Mouse (Mus musculus) neural tube, embryonic 13.5 days (tissue): Measurements from ENCODE around the gene 2210010C04Rik. TPM values are rescaled to one million over a fixed set of nuclear protein-coding genes. Genes with fewer than 3 reads are reported as not detected.

Experiments
- ATAC-seq: fragments of 200-750 bp; cut with Nextera tagmentation; 2 replicates; pipeline ENCODE4 v1.8.0; 2017; ENCODE audit warnings: low read depth, mild to moderate bottlenecking, moderate TSS enrichment, moderate library complexity
- H3K27ac ChIP-seq: fragments of 300-500 bp; sonication (generic); replicated peaks from 2 replicates; pipeline ENCODE4 v1.5.1; 2015; ENCODE audit warnings: moderate library complexity, mild to moderate bottlenecking, inconsistent platforms
- H3K27me3 ChIP-seq: fragments of 300-500 bp; sonication (generic); 2 replicates; pipeline ENCODE4 v1.6.1; 2015; ENCODE audit warnings: mild to moderate bottlenecking, inconsistent platforms
- H3K36me3 ChIP-seq: fragments of 300-500 bp; sonication (generic); 2 replicates; pipeline ENCODE4 v1.6.1; 2015; ENCODE audit warnings: mild to moderate bottlenecking, inconsistent platforms
- H3K4me1 ChIP-seq: fragments of 300-500 bp; sonication (generic); replicated peaks from 2 replicates; pipeline ENCODE4 v1.6.1; 2015; ENCODE audit warnings: inconsistent platforms
- H3K4me2 ChIP-seq: fragments of 300-500 bp; sonication (generic); 2 replicates; pipeline ENCODE4 v1.6.1; 2015; ENCODE audit warnings: inconsistent platforms, mild to moderate bottlenecking, moderate library complexity
- H3K4me3 ChIP-seq: fragments of 300-500 bp; sonication (generic); 2 replicates; pipeline ENCODE4 v1.5.1; 2015; ENCODE audit warnings: mild to moderate bottlenecking, inconsistent platforms
- H3K9ac ChIP-seq: fragments of 300-500 bp; sonication (generic); 2 replicates; pipeline ENCODE4 v1.6.1; 2015; ENCODE audit warnings: moderate library complexity, mild to moderate bottlenecking, inconsistent platforms
- H3K9me3 ChIP-seq: fragments of 300-500 bp; sonication (generic); 2 replicates; pipeline ENCODE4 v1.6.1; 2016; ENCODE audit warnings: inconsistent platforms
- WGBS: fragments of 180-500 bp; shearing (Covaris S2); methylation state at CpG from one replicate; pipeline ENCODE4 v1.1.7; 2015; 5-methylcytosine and 5-hydroxymethylcytosine counted together
- polyA plus RNA-seq: library from polyadenylated mRNA; unstranded; fragments of >200 nt; fragmentation: Nextera tagmentation; extraction: Ambion mirVana; gene quantifications from 2 replicates; pipeline ENCODE4 v1.2.1, GENCODE M21; 2015

Gene 2210010C04Rik
- not detected in 2 replicates for polyA plus RNA-seq

- Histone ChIP-seq H3K27me3 (no peaks in the 10 kb centered on the region), H3K27ac (no peak within 1 kb of the TSS), H3K4me1 (no peaks in the 10 kb centered on the region), H3K36me3 (no peaks in the 10 kb centered on the region), H3K9ac (no peak within 1 kb of the TSS), H3K9me3 (no peaks in the 10 kb centered on the region), H3K4me3 (no peak within 1 kb of the TSS), H3K4me2 (no peak within 1 kb of the TSS)
- ATAC-seq, result no peak
These were observed at the start of gene 2210010C04Rik for GRCm38 (mm10) chr6:41035409-41035808. 2210010C04Rik (minus strand) TSS chr6:41035509.

GRCm38 (mm10) chr6:41080121-41080520 is 44.8 kb upstream of the 2210010C04Rik start:
- Histone ChIP-seq H3K9me3 (no peaks in the 10 kb centered on the region), H3K4me2 (no peak overlapping the region), H3K36me3 (no peaks in the 10 kb centered on the region), H3K9ac (no peak overlapping the region), H3K27ac (no peak overlapping the region), H3K4me3 (no peak overlapping the region), H3K4me1 (peaks cover 7% of the 10 kb centered on the region), H3K27me3 (no peaks in the 10 kb centered on the region)
- ATAC-seq, result no peak

- H3K9me3 ChIP-seq, result no peaks in the 10 kb centered on the region
- H3K27me3 ChIP-seq, result no peaks in the 10 kb centered on the region
- ATAC-seq, result no peak
- 42% methylated on average over 3 of the region's 3 CpGs for WGBS
- peaks cover 7% of the 10 kb centered on the region for H3K4me1 ChIP-seq
- H3K4me3 ChIP-seq, result no peak overlapping the region
- H3K9ac ChIP-seq, result no peak overlapping the region
- no peak overlapping the region for H3K27ac ChIP-seq
- H3K36me3 ChIP-seq, result no peaks in the 10 kb centered on the region
- H3K4me2 ChIP-seq, result no peak overlapping the region
These were observed 43.4 kb upstream of the 2210010C04Rik start for GRCm38 (mm10) chr6:41078539-41079303.

GRCm38 (mm10) chr6:41075753-41076152 is 40.4 kb upstream of the 2210010C04Rik start:
- Histone ChIP-seq H3K27me3 (no peaks in the 10 kb centered on the region), H3K36me3 (no peaks in the 10 kb centered on the region), H3K9me3 (no peaks in the 10 kb centered on the region), H3K9ac (no peak overlapping the region), H3K4me2 (no peak overlapping the region), H3K4me3 (no peak overlapping the region), H3K4me1 (peaks cover 7% of the 10 kb centered on the region), H3K27ac (no peak overlapping the region)
- 59% methylated on average over 2 of the region's 2 CpGs for WGBS
- ATAC-seq, result no peak

- Histone ChIP-seq H3K36me3 (no peaks in the 10 kb centered on the region), H3K27ac (no peak overlapping the region), H3K4me2 (no peak overlapping the region), H3K4me1 (no peaks in the 10 kb centered on the region), H3K4me3 (no peak overlapping the region), H3K27me3 (no peaks in the 10 kb centered on the region), H3K9me3 (no peaks in the 10 kb centered on the region), H3K9ac (no peak overlapping the region)
- ATAC-seq, result no peak
- WGBS, result 92% methylated on average over 6 of the region's 6 CpGs
These were observed 28.0 kb upstream of the 2210010C04Rik start for GRCm38 (mm10) chr6:41063332-41063731.

- Histone ChIP-seq H3K4me2 (no peak overlapping the region), H3K9ac (no peak overlapping the region), H3K9me3 (no peaks in the 10 kb centered on the region), H3K27me3 (no peaks in the 10 kb centered on the region), H3K4me3 (no peak overlapping the region), H3K4me1 (no peaks in the 10 kb centered on the region), H3K27ac (no peak overlapping the region), H3K36me3 (no peaks in the 10 kb centered on the region)
- WGBS, result 83% methylated on average over 3 of the region's 3 CpGs
- no peak for ATAC-seq
These were observed 27.4 kb upstream of the 2210010C04Rik start for GRCm38 (mm10) chr6:41062746-41063145.

- WGBS, result 86% methylated on average over 2 of the region's 2 CpGs
- H3K4me3 ChIP-seq, result no peak overlapping the region
- H3K4me1 ChIP-seq, result no peaks in the 10 kb centered on the region
- no peak overlapping the region for H3K27ac ChIP-seq
- H3K36me3 ChIP-seq, result no peaks in the 10 kb centered on the region
- no peak overlapping the region for H3K9ac ChIP-seq
- ATAC-seq, result no peak
- H3K9me3 ChIP-seq, result no peaks in the 10 kb centered on the region
- H3K27me3 ChIP-seq, result no peaks in the 10 kb centered on the region
- no peak overlapping the region for H3K4me2 ChIP-seq
These were observed 26.8 kb upstream of the 2210010C04Rik start for GRCm38 (mm10) chr6:41062081-41062480.

- H3K27me3 ChIP-seq, result no peaks in the 10 kb centered on the region
- H3K4me2 ChIP-seq, result no peak overlapping the region
- H3K4me3 ChIP-seq, result no peak overlapping the region
- WGBS, result 81% methylated on average over 5 of the region's 5 CpGs
- no peak overlapping the region for H3K9ac ChIP-seq
- H3K9me3 ChIP-seq, result no peaks in the 10 kb centered on the region
- no peak overlapping the region for H3K27ac ChIP-seq
- H3K4me1 ChIP-seq, result no peaks in the 10 kb centered on the region
- no peaks in the 10 kb centered on the region for H3K36me3 ChIP-seq
- no peak for ATAC-seq
These were observed 25.8 kb upstream of the 2210010C04Rik start for GRCm38 (mm10) chr6:41061085-41061484.

GRCm38 (mm10) chr6:41057653-41058052 is 22.3 kb upstream of the 2210010C04Rik start:
- ATAC-seq, result no peak
- Histone ChIP-seq H3K9ac (no peak overlapping the region), H3K4me1 (no peaks in the 10 kb centered on the region), H3K27ac (no peak overlapping the region), H3K4me3 (no peak overlapping the region), H3K9me3 (no peaks in the 10 kb centered on the region), H3K36me3 (no peaks in the 10 kb centered on the region), H3K27me3 (no peaks in the 10 kb centered on the region), H3K4me2 (no peak overlapping the region)
- 83% methylated on average over 5 of the region's 5 CpGs for WGBS

GRCm38 (mm10) chr6:41055581-41055980 is 20.3 kb upstream of the 2210010C04Rik start:
- Histone ChIP-seq H3K9me3 (no peaks in the 10 kb centered on the region), H3K27me3 (no peaks in the 10 kb centered on the region), H3K4me3 (no peak overlapping the region), H3K27ac (no peak overlapping the region), H3K4me2 (no peak overlapping the region), H3K36me3 (no peaks in the 10 kb centered on the region), H3K4me1 (no peaks in the 10 kb centered on the region), H3K9ac (no peak overlapping the region)
- WGBS, result 45% methylated on average over 2 of the region's 2 CpGs
- no peak for ATAC-seq

GRCm38 (mm10) chr6:41054379-41054778 is 19.1 kb upstream of the 2210010C04Rik start:
- Histone ChIP-seq H3K4me2 (no peak overlapping the region), H3K27ac (no peak overlapping the region), H3K4me1 (no peaks in the 10 kb centered on the region), H3K9ac (no peak overlapping the region), H3K9me3 (no peaks in the 10 kb centered on the region), H3K36me3 (no peaks in the 10 kb centered on the region), H3K27me3 (no peaks in the 10 kb centered on the region), H3K4me3 (no peak overlapping the region)
- 81% methylated on average over 2 of the region's 2 CpGs for WGBS
- ATAC-seq, result no peak

GRCm38 (mm10) chr6:41051824-41052223 is 16.5 kb upstream of the 2210010C04Rik start:
- H3K4me1 ChIP-seq, result no peaks in the 10 kb centered on the region
- ATAC-seq, result no peak
- no peaks in the 10 kb centered on the region for H3K27me3 ChIP-seq
- 87% methylated on average over 4 of the region's 4 CpGs for WGBS
- no peaks in the 10 kb centered on the region for H3K36me3 ChIP-seq
- H3K9me3 ChIP-seq, result no peaks in the 10 kb centered on the region
- no peak overlapping the region for H3K4me3 ChIP-seq
- no peak overlapping the region for H3K9ac ChIP-seq
- H3K4me2 ChIP-seq, result no peak overlapping the region
- H3K27ac ChIP-seq, result no peak overlapping the region

- ATAC-seq, result no peak
- H3K27ac ChIP-seq, result no peak overlapping the region
- H3K27me3 ChIP-seq, result no peaks in the 10 kb centered on the region
- no peaks in the 10 kb centered on the region for H3K36me3 ChIP-seq
- WGBS, result 74% methylated on average over 1 of the region's 1 CpGs
- H3K4me1 ChIP-seq, result no peaks in the 10 kb centered on the region
- H3K9me3 ChIP-seq, result no peaks in the 10 kb centered on the region
- H3K4me2 ChIP-seq, result no peak overlapping the region
- no peak overlapping the region for H3K9ac ChIP-seq
- no peak overlapping the region for H3K4me3 ChIP-seq
These were observed 13.3 kb upstream of the 2210010C04Rik start for GRCm38 (mm10) chr6:41048602-41049001.
